Mouse (Mus musculus) brain, embryonic 14.5 days (tissue): ENCODE results near the gene Arl14ep.

Experiments
- CTCF ChIP-seq: fragments of 200-500 bp; IDR thresholded peaks from 2 replicates; pipeline ENCODE4 v1.5.1; 2012; ENCODE audit warnings: inconsistent platforms, mild to moderate bottlenecking, moderate library complexity, borderline replicate concordance; ENCODE audit not compliant: insufficient read depth, insufficient read length; ENCODE audit errors: extremely low read depth
- POLR2A ChIP-seq: fragments of 200-500 bp; IDR thresholded peaks from 2 replicates; pipeline ENCODE4 v1.6.1; 2012; ENCODE audit warnings: mild to moderate bottlenecking, inconsistent platforms, borderline replicate concordance; ENCODE audit not compliant: poor library complexity, insufficient read depth, insufficient read length, severe bottlenecking; ENCODE audit errors: extremely low read depth

- TF ChIP-seq CTCF (no peak), POLR2A (no peak)
Observed at GRCm38 (mm10) chr2:106961650-106962049, 12.6 kb downstream of the Arl14ep start.
